Mouse (Mus musculus) embryonic fibroblast, embryonic 13.5 days (primary cell): ENCODE results near the gene Cdhr5.

Source experiments
- CTCF ChIP-seq: IDR thresholded peaks from 2 replicates; pipeline ENCODE4 v1.5.1; 2011; ENCODE audit warnings: mild to moderate bottlenecking, control low read depth, low read length, moderate library complexity, borderline replicate concordance; ENCODE audit not compliant: insufficient read depth
- POLR2A ChIP-seq: IDR thresholded peaks from 2 replicates; pipeline ENCODE4 v1.6.1; 2011; ENCODE audit warnings: low read depth, mild to moderate bottlenecking, control low read depth, low read length, moderate library complexity

- TF ChIP-seq POLR2A (no peak), CTCF (no peak)
Observed at GRCm38 (mm10) chr7:141268466-141269272, 7.9 kb downstream of the Cdhr5 start.
